Comparison of ENCODE assay signal across 8 mouse cellular contexts in genomic region chr6:29609111-29610019, GRCm38 (mm10). TPM values are rescaled to one million over a fixed set of nuclear protein-coding genes. Genes with fewer than 3 reads are reported as not detected.
DNase-seq lines count a peak whose midpoint lies in the region; ATAC-seq lines count a peak whose summit lies in the region.

Gene Tnpo3, minus strand, starts transcription at chr6:29609887.

- H3K27ac ChIP-seq in hindbrain, embryonic 15.5 days (replicated peaks): peak within 1 kb of the TSS; percentile 97

- peak within 1 kb of the TSS; percentile 98 for H3K4me3 ChIP-seq in hindbrain, embryonic 15.5 days

- peak; percentile 97 for ATAC-seq in hindbrain, embryonic 15.5 days (ENCODE audit: low FRiP score, low read depth)

- H3K9me3 ChIP-seq in hindbrain, embryonic 15.5 days: no peaks in the 10 kb centered on the region

- peak; percentile 95 for DNase-seq in T-cell, adult 2 months (ENCODE audit: low spot score)
- peak; percentile 93 for DNase-seq in cerebellum, postnatal 36 days
- peak; percentile 93 for DNase-seq in frontal cortex, postnatal 36 days (ENCODE audit: low spot score in 2 of 2)
- DNase-seq in left cerebral cortex, adult 11 months (ENCODE audit: low spot score): peak; percentile 85
- peak; percentile 95 for DNase-seq in lung, postnatal 4 days
- DNase-seq in retina, postnatal 7 days (ENCODE audit: low read depth, low spot score): peak; percentile 88
- DNase-seq in urinary bladder, adult 2 months (ENCODE audit: low spot score): peak; percentile 85

- no peaks in the 10 kb centered on the region for H3K27me3 ChIP-seq in hindbrain, embryonic 15.5 days

- no peaks in the 10 kb centered on the region for H3K36me3 ChIP-seq in hindbrain, embryonic 15.5 days

- WGBS in hindbrain, embryonic 15.5 days: under 1% methylated on average over 67 of the region's 67 CpGs

- H3K4me2 ChIP-seq in hindbrain, embryonic 15.5 days: peak within 1 kb of the TSS; percentile 68

- H3K4me1 ChIP-seq in hindbrain, embryonic 15.5 days (replicated peaks): peaks cover 28% of the 10 kb centered on the region

- H3K9ac ChIP-seq in hindbrain, embryonic 15.5 days: peak within 1 kb of the TSS; percentile 94

RNA-seq across cellular contexts. Expression of gene Tnpo3, which starts in this region (rescaled TPM):
- 85.5 and 85.6 TPM in 2 replicates for polyA plus RNA-seq in hindbrain, embryonic 15.5 days (2015; fragmentation: Nextera tagmentation; extraction: Ambion mirVana)
- 59.0 and 61.1 TPM in 2 replicates for polyA plus RNA-seq in urinary bladder, adult 2 months (2012; rRNA removed)

Comparison
In these comparisons a context has a peak if more than half of its experiments do, and no peak if none do; other contexts are left out.
1. Peak in every context shown above with its lines: DNase-seq, ATAC-seq, H3K4me3 ChIP-seq and H3K27ac ChIP-seq.